Mouse (Mus musculus) monocyte, adult 5-6 weeks (primary cell): ENCODE measurements around the gene 1700010B08Rik. TPM values are rescaled to one million over a fixed set of nuclear protein-coding genes. Genes with fewer than 3 reads are reported as not detected.
"Not testable (repeated sequence)": the region's sequence is repeated elsewhere in the genome, so short reads cannot be mapped to it uniquely, and the experiment has no call there.

ENCODE experiments used
- ATAC-seq: fragments of 153-309, 156-312 bp; replicated peaks from 2 replicates; pipeline ENCODE4 v1.8.0; 2017; ENCODE audit warnings: mild to moderate bottlenecking; ENCODE audit not compliant: low TSS enrichment, insufficient number of reproducible peaks, severe bottlenecking, poor library complexity, low FRiP score
- total RNA-seq: library from RNA; stranded (forward); fragments of 200-1000, 200-491, 200-594 nt; gene quantifications from 3 replicates; pipeline ENCODE4 v1.2.3, GENCODE M21; 2017

1700010B08Rik gene
- not detected in 3 replicates for total RNA-seq

GRCm38 (mm10) chr2:173719115-173719514, at the start of gene 1700010B08Rik:
Gene 1700010B08Rik (plus strand): TSS chr2:173719415.
- not testable (repeated sequence) for ATAC-seq

GRCm38 (mm10) chr2:173672328-173672896, 46.8 kb upstream of the 1700010B08Rik start:
- ATAC-seq: no peak

- no peak for ATAC-seq
Observed at GRCm38 (mm10) chr2:173673469-173673868, 45.7 kb upstream of the 1700010B08Rik start.

- ATAC-seq: no peak
Observed at GRCm38 (mm10) chr2:173678593-173678992, 40.6 kb upstream of the 1700010B08Rik start.

GRCm38 (mm10) chr2:173679217-173679616, 40.0 kb upstream of the 1700010B08Rik start:
- ATAC-seq: peak; percentile 44; the same call in 1 of the 2 replicates

GRCm38 (mm10) chr2:173680153-173680552, 39.1 kb upstream of the 1700010B08Rik start:
- no peak for ATAC-seq

- ATAC-seq: no peak
Observed at GRCm38 (mm10) chr2:173682773-173683172, 36.4 kb upstream of the 1700010B08Rik start.

- ATAC-seq: no peak
Observed at GRCm38 (mm10) chr2:173685781-173686361, 33.3 kb upstream of the 1700010B08Rik start.

- ATAC-seq: no peak
Observed at GRCm38 (mm10) chr2:173687363-173687762, 31.9 kb upstream of the 1700010B08Rik start.

- no peak for ATAC-seq
Observed at GRCm38 (mm10) chr2:173689835-173690234, 29.4 kb upstream of the 1700010B08Rik start.

GRCm38 (mm10) chr2:173691748-173692147, 27.5 kb upstream of the 1700010B08Rik start:
- ATAC-seq: no peak

GRCm38 (mm10) chr2:173692693-173693092, 26.5 kb upstream of the 1700010B08Rik start:
- no peak for ATAC-seq

- no peak for ATAC-seq
Observed at GRCm38 (mm10) chr2:173698850-173699249, 20.4 kb upstream of the 1700010B08Rik start.

GRCm38 (mm10) chr2:173702096-173702866, 16.9 kb upstream of the 1700010B08Rik start:
- no peak for ATAC-seq

- no peak for ATAC-seq
Observed at GRCm38 (mm10) chr2:173702867-173703237, 16.4 kb upstream of the 1700010B08Rik start.

- ATAC-seq: no peak
Observed at GRCm38 (mm10) chr2:173705827-173706551, 13.2 kb upstream of the 1700010B08Rik start.

- 0 out of 2 replicates have a peak, but pooled peaks have one; percentile 24 for ATAC-seq
Observed at GRCm38 (mm10) chr2:173707626-173708025, 11.6 kb upstream of the 1700010B08Rik start.

- no peak for ATAC-seq
Observed at GRCm38 (mm10) chr2:173710193-173710592, 9.0 kb upstream of the 1700010B08Rik start.

- ATAC-seq: no peak
Observed at GRCm38 (mm10) chr2:173712656-173713055, 6.6 kb upstream of the 1700010B08Rik start.
